Mouse (Mus musculus) hindbrain, embryonic 12.5 days (tissue): ENCODE measurements at regions not wholly inside any gene's neighbourhood (a gene's known extent, or its start where the extent isn't known, plus 50 kb on each side); places are given as distances from the start of the nearest gene placed in this dataset. TPM values are rescaled to one million over a fixed set of nuclear protein-coding genes. Genes with fewer than 3 reads are reported as not detected.

Experiments used
- ATAC-seq: fragments of 200-750 bp; cut with Nextera tagmentation; 2 replicates; pipeline ENCODE4 v1.8.0; 2017; ENCODE audit warnings: moderate TSS enrichment; ENCODE audit not compliant: low FRiP score
- H3K27ac ChIP-seq: fragments of 300-500 bp; sonication (generic); 2 replicates; pipeline ENCODE4 v1.5.1; 2016; ENCODE audit warnings: mild to moderate bottlenecking
- H3K27me3 ChIP-seq: fragments of 300-500 bp; sonication (generic); 2 replicates; pipeline ENCODE4 v1.6.1; 2016; ENCODE audit warnings: mild to moderate bottlenecking
- H3K36me3 ChIP-seq: fragments of 300-500 bp; sonication (generic); 2 replicates; pipeline ENCODE4 v1.6.1; 2016; ENCODE audit warnings: mild to moderate bottlenecking
- H3K4me1 ChIP-seq: fragments of 300-500 bp; sonication (generic); 2 replicates; pipeline ENCODE4 v1.6.1; 2016
- H3K4me2 ChIP-seq: fragments of 300-500 bp; sonication (generic); replicated peaks from 2 replicates; pipeline ENCODE4 v1.6.1; 2016; ENCODE audit warnings: mild to moderate bottlenecking
- H3K4me3 ChIP-seq: fragments of 300-500 bp; sonication (generic); 2 replicates; pipeline ENCODE4 v1.5.1; 2016; ENCODE audit warnings: mild to moderate bottlenecking
- H3K9ac ChIP-seq: fragments of 300-500 bp; sonication (generic); 2 replicates; pipeline ENCODE4 v1.6.1; 2016; ENCODE audit warnings: mild to moderate bottlenecking, moderate library complexity
- H3K9me3 ChIP-seq: fragments of 300-500 bp; sonication (generic); replicated peaks from 2 replicates; pipeline ENCODE4 v1.6.1; 2016; ENCODE audit warnings: mild to moderate bottlenecking
- WGBS: fragments of 180-500 bp; shearing (Covaris S2); methylation state at CpG from one replicate; pipeline ENCODE4 v1.1.7; 2016; 5-methylcytosine and 5-hydroxymethylcytosine counted together
- microRNA-seq: library from miRNA; unstranded; fragments of <30 nt; microRNA quantifications from one replicate; pipeline ENCODE4, GENCODE M21; 2017

- Histone ChIP-seq H3K4me1 (no peaks in the 10 kb centered on the region), H3K27ac (no peak overlapping the region), H3K36me3 (no peaks in the 10 kb centered on the region), H3K4me3 (no peak overlapping the region), H3K9ac (no peak overlapping the region), H3K27me3 (no peaks in the 10 kb centered on the region), H3K4me2 (0 out of 2 replicates have a peak overlapping the region, but pooled peaks have one; percentile 13), H3K9me3 (no peaks in the 10 kb centered on the region)
- 76% methylated on average over 11 of the region's 11 CpGs for whole genome bisulfite sequencing
- ATAC-seq, result no peak
Observed at GRCm38 (mm10) chr16:50688818-50689506, 98.0 kb upstream of the Ccdc54 start.

DNA sequence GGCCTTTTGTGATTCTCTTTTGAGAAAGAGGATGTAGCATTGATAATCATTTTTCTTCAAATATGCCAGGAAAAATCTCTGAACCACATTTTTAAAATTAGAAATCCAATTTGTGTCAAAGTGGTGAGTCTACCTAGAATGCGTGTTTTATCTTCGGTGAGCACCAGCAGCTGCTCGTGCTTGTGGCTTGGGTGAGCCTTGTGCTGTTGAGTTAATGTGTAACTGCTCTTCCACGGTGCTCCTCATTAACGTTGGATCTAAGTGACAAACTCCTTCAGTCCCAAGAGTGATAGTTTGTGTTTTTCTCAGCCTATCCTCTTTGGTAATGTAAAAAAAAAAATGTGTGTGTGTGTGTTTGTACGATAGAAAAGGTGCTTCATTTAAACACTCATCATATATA is 88.7 kb upstream of the Ccdc54 start:
- ATAC-seq, result no peak
- Histone ChIP-seq H3K36me3 (no peaks in the 10 kb centered on the region), H3K27ac (no peak overlapping the region), H3K4me3 (no peak overlapping the region), H3K9me3 (no peaks in the 10 kb centered on the region), H3K4me1 (no peaks in the 10 kb centered on the region), H3K27me3 (no peaks in the 10 kb centered on the region), H3K4me2 (no peak overlapping the region), H3K9ac (no peak overlapping the region)
- WGBS, result 69% methylated on average over 6 of the region's 6 CpGs

- no peaks in the 10 kb centered on the region for H3K9me3 ChIP-seq
- no peak overlapping the region for H3K27ac ChIP-seq
- H3K36me3 ChIP-seq, result no peaks in the 10 kb centered on the region
- 80% methylated on average over 5 of the region's 5 CpGs for WGBS
- no peaks in the 10 kb centered on the region for H3K4me1 ChIP-seq
- H3K4me3 ChIP-seq, result no peak overlapping the region
- no peaks in the 10 kb centered on the region for H3K27me3 ChIP-seq
- no peak overlapping the region for H3K9ac ChIP-seq
- no peak for ATAC-seq
- no peak overlapping the region for H3K4me2 ChIP-seq
Observed at GRCm38 (mm10) chr16:50673339-50673738, 82.4 kb upstream of the Ccdc54 start.

GRCm38 (mm10) chr16:50672713-50673112 is 81.8 kb upstream of the Ccdc54 start:
- Histone ChIP-seq H3K27me3 (no peaks in the 10 kb centered on the region), H3K4me1 (no peaks in the 10 kb centered on the region), H3K27ac (no peak overlapping the region), H3K9me3 (no peaks in the 10 kb centered on the region), H3K4me3 (no peak overlapping the region), H3K4me2 (no peak overlapping the region), H3K9ac (no peak overlapping the region), H3K36me3 (no peaks in the 10 kb centered on the region)
- 71% methylated on average over 5 of the region's 5 CpGs for WGBS
- ATAC-seq, result no peak

DNA sequence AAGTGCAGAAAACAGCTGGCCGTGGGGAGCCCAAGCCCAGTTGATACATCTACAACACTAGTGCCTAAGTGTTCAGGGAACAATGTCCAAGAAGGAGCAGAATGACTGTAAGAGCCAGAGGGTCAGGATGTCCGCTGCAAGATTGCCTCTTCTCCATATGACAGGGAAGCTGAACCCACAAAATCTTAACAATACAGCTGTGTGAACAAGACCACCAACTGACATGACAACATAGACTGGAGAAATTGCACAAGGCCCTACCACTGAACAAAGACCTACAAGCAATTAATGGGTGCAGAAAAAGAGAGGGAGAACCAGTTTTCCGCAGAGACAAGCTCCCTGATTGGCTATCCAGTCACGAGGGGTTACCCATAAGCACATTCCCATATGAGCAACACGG is 80.2 kb upstream of the Ccdc54 start:
- Histone ChIP-seq H3K27ac (no peak overlapping the region), H3K4me2 (no peak overlapping the region), H3K9ac (no peak overlapping the region), H3K4me3 (no peak overlapping the region), H3K9me3 (no peaks in the 10 kb centered on the region), H3K4me1 (no peaks in the 10 kb centered on the region), H3K27me3 (no peaks in the 10 kb centered on the region), H3K36me3 (no peaks in the 10 kb centered on the region)
- 89% methylated on average over 5 of the region's 5 CpGs for WGBS
- ATAC-seq, result no peak

GRCm38 (mm10) chr16:50664240-50664639 is 73.3 kb upstream of the Ccdc54 start:
- Histone ChIP-seq H3K9me3 (no peaks in the 10 kb centered on the region), H3K4me2 (no peak overlapping the region), H3K9ac (no peak overlapping the region), H3K27me3 (no peaks in the 10 kb centered on the region), H3K4me1 (no peaks in the 10 kb centered on the region), H3K4me3 (no peak overlapping the region), H3K27ac (no peak overlapping the region), H3K36me3 (no peaks in the 10 kb centered on the region)
- 86% methylated on average over 2 of the region's 2 CpGs for WGBS
- no peak for ATAC-seq

Small RNA genes lying in the stretch of these regions (microRNA-seq; reads per million reads assigned to microRNA genes)
- not detected for gene Mir6363
